Mouse (Mus musculus) midbrain, embryonic 14.5 days (tissue): ENCODE measurements around the gene Pou6f1. TPM values are rescaled to one million over a fixed set of nuclear protein-coding genes. Genes with fewer than 3 reads are reported as not detected.

Source experiments
- ATAC-seq: fragments of 200-750 bp; cut with Nextera tagmentation; 2 replicates; pipeline ENCODE4 v1.8.0; 2017; ENCODE audit warnings: moderate number of reproducible peaks, moderate library complexity; ENCODE audit not compliant: low FRiP score, low TSS enrichment
- DNase-seq: peaks from one replicate; pipeline ENCODE4 v3.0.0-alpha.2; 2015
- H3K27ac ChIP-seq: fragments of 300-500 bp; sonication (generic); replicated peaks from 2 replicates; pipeline ENCODE4 v1.5.1; 2014; ENCODE audit warnings: mild to moderate bottlenecking, low read depth, low read length, moderate library complexity
- H3K27me3 ChIP-seq: fragments of 300-500 bp; sonication (generic); 2 replicates; pipeline ENCODE4 v1.6.1; 2014; ENCODE audit warnings: low read length, control low read depth, mixed read lengths; ENCODE audit not compliant: control insufficient read depth, insufficient read depth
- H3K36me3 ChIP-seq: fragments of 300-500 bp; sonication (generic); 2 replicates; pipeline ENCODE4 v1.6.1; 2014; ENCODE audit warnings: low read length, control low read depth; ENCODE audit not compliant: control insufficient read depth, insufficient read depth
- H3K4me1 ChIP-seq: fragments of 300-500 bp; sonication (generic); 2 replicates; pipeline ENCODE4 v1.6.1; 2014; ENCODE audit warnings: mild to moderate bottlenecking, antibody characterized with exemption, low read length, control low read depth; ENCODE audit not compliant: control insufficient read depth, insufficient read depth
- H3K4me2 ChIP-seq: fragments of 300-500 bp; sonication (generic); 2 replicates; pipeline ENCODE4 v1.6.1; 2014; ENCODE audit warnings: mild to moderate bottlenecking, low read length, moderate library complexity
- H3K4me3 ChIP-seq: fragments of 300-500 bp; sonication (generic); replicated peaks from 2 replicates; pipeline ENCODE4 v1.5.1; 2014; ENCODE audit warnings: low read depth, low read length
- H3K9ac ChIP-seq: fragments of 300-500 bp; sonication (generic); replicated peaks from 2 replicates; pipeline ENCODE4 v1.6.1; 2014; ENCODE audit warnings: mild to moderate bottlenecking, low read length, moderate library complexity
- H3K9me3 ChIP-seq: fragments of 300-500 bp; sonication (generic); 2 replicates; pipeline ENCODE4 v1.6.1; 2016; ENCODE audit warnings: low read length, control low read depth, mixed read lengths; ENCODE audit not compliant: control insufficient read depth
- WGBS: fragments of 180-500 bp; shearing (Covaris S2); extraction: QIAGEN DNeasy Blood & Tissue Kit; methylation state at CpG from one replicate; pipeline ENCODE4 v1.1.7; 2014; 5-methylcytosine and 5-hydroxymethylcytosine counted together
- polyA plus RNA-seq: library from polyadenylated mRNA; unstranded; fragments of >200 nt; fragmentation: Nextera tagmentation; extraction: Ambion mirVana; gene quantifications from 2 replicates; pipeline ENCODE4 v1.2.1, GENCODE M21; 2014

The Pou6f1 gene
- polyA plus RNA-seq, 1 experiment from 2014 or later, result 47.3 TPM

GRCm38 (mm10) chr15:100576810-100577209, 23.0 kb downstream of the Pou6f1 start:
- DNase-seq (no peak), ATAC-seq (no peak)
- H3K36me3 ChIP-seq, result peaks cover 58% of the 10 kb centered on the region
- H3K9ac ChIP-seq, result no peak overlapping the region
- no peaks in the 10 kb centered on the region for H3K27me3 ChIP-seq
- H3K4me3 ChIP-seq, result no peak overlapping the region
- WGBS, result 89% methylated on average over 6 of the region's 6 CpGs
- no peaks in the 10 kb centered on the region for H3K4me1 ChIP-seq
- no peaks in the 10 kb centered on the region for H3K9me3 ChIP-seq
- H3K4me2 ChIP-seq, result no peak overlapping the region
- no peak overlapping the region for H3K27ac ChIP-seq

- Histone ChIP-seq H3K27ac (no peak overlapping the region), H3K9ac (no peak overlapping the region), H3K9me3 (no peaks in the 10 kb centered on the region), H3K36me3 (peaks cover 54% of the 10 kb centered on the region), H3K27me3 (no peaks in the 10 kb centered on the region), H3K4me1 (no peaks in the 10 kb centered on the region), H3K4me2 (no peak overlapping the region), H3K4me3 (no peak overlapping the region)
- 88% methylated on average over 6 of the region's 6 CpGs for WGBS
- DNase-seq (no peak), ATAC-seq (no peak)
Measured at GRCm38 (mm10) chr15:100576392-100576791, 23.4 kb downstream of the Pou6f1 start.

GRCm38 (mm10) chr15:100575366-100575765, 24.4 kb downstream of the Pou6f1 start:
- ATAC-seq (no peak), DNase-seq (no peak)
- Histone ChIP-seq H3K27ac (no peak overlapping the region), H3K4me2 (no peak overlapping the region), H3K4me3 (no peak overlapping the region), H3K4me1 (no peaks in the 10 kb centered on the region), H3K36me3 (peaks cover 44% of the 10 kb centered on the region), H3K27me3 (no peaks in the 10 kb centered on the region), H3K9ac (no peak overlapping the region), H3K9me3 (no peaks in the 10 kb centered on the region)
- 90% methylated on average over 12 of the region's 12 CpGs for WGBS

- Histone ChIP-seq H3K9ac (no peak overlapping the region), H3K36me3 (peaks cover 35% of the 10 kb centered on the region), H3K4me3 (no peak overlapping the region), H3K9me3 (no peaks in the 10 kb centered on the region), H3K4me1 (no peaks in the 10 kb centered on the region), H3K27me3 (no peaks in the 10 kb centered on the region), H3K27ac (0 out of 2 replicates have a peak overlapping the region, but pooled peaks have one; percentile 8), H3K4me2 (no peak overlapping the region)
- 74% methylated on average over 2 of the region's 2 CpGs for WGBS
- no peak for ATAC-seq
- no peak for DNase-seq
Measured at GRCm38 (mm10) chr15:100574378-100574777, 25.4 kb downstream of the Pou6f1 start.

GRCm38 (mm10) chr15:100573946-100574345, 25.8 kb downstream of the Pou6f1 start:
- Histone ChIP-seq H3K27ac (0 out of 2 replicates have a peak overlapping the region, but pooled peaks have one; percentile 8), H3K9ac (no peak overlapping the region; the same call in 1 of the 2 replicates)
- whole genome bisulfite sequencing, result 52% methylated on average over 6 of the region's 6 CpGs

GRCm38 (mm10) chr15:100569239-100569638, 30.5 kb downstream of the Pou6f1 start:
- no peak overlapping the region for H3K9ac ChIP-seq
- 67% methylated on average over 3 of the region's 3 CpGs for WGBS
- no peak for DNase-seq
- no peaks in the 10 kb centered on the region for H3K27me3 ChIP-seq
- no peak overlapping the region for H3K27ac ChIP-seq
- no peak overlapping the region for H3K4me3 ChIP-seq
- H3K4me2 ChIP-seq, result no peak overlapping the region
- H3K36me3 ChIP-seq, result no peaks in the 10 kb centered on the region
- ATAC-seq, result no peak
- no peaks in the 10 kb centered on the region for H3K4me1 ChIP-seq
- H3K9me3 ChIP-seq, result no peaks in the 10 kb centered on the region

More at GRCm38 (mm10) chr15:100573946-100574345, 25.8 kb downstream of the Pou6f1 start:
- H3K4me3 ChIP-seq, result no peak overlapping the region
- DNase-seq, result peak; percentile 58
- H3K36me3 ChIP-seq, result peaks cover 32% of the 10 kb centered on the region
- H3K4me2 ChIP-seq, result no peak overlapping the region
- H3K27me3 ChIP-seq, result no peaks in the 10 kb centered on the region
- no peak for ATAC-seq
- H3K9me3 ChIP-seq, result no peaks in the 10 kb centered on the region
- H3K4me1 ChIP-seq, result no peaks in the 10 kb centered on the region

GRCm38 (mm10) chr15:100566531-100566930, 33.3 kb downstream of the Pou6f1 start:
- DNase-seq, result no peak
- WGBS, result 62% methylated on average over 2 of the region's 2 CpGs
- H3K4me3 ChIP-seq, result no peak overlapping the region
- H3K9ac ChIP-seq, result no peak overlapping the region
- no peaks in the 10 kb centered on the region for H3K9me3 ChIP-seq
- H3K4me2 ChIP-seq, result no peak overlapping the region
- no peaks in the 10 kb centered on the region for H3K36me3 ChIP-seq
- no peaks in the 10 kb centered on the region for H3K27me3 ChIP-seq
- H3K27ac ChIP-seq, result no peak overlapping the region
- H3K4me1 ChIP-seq, result no peaks in the 10 kb centered on the region
- ATAC-seq, result no peak

GRCm38 (mm10) chr15:100557705-100558433, 41.9 kb downstream of the Pou6f1 start:
- no peak for ATAC-seq

GRCm38 (mm10) chr15:100556378-100556777, 43.4 kb downstream of the Pou6f1 start:
- H3K4me3 ChIP-seq, result no peak overlapping the region
- H3K9me3 ChIP-seq, result no peaks in the 10 kb centered on the region
- 90% methylated on average over 9 of the region's 9 CpGs for WGBS
- 0 out of 2 replicates have a peak, but pooled peaks cover 4% of the 10 kb centered on the region for H3K4me1 ChIP-seq
- no peak overlapping the region for H3K9ac ChIP-seq
- no peaks in the 10 kb centered on the region for H3K36me3 ChIP-seq
- H3K27me3 ChIP-seq, result no peaks in the 10 kb centered on the region
- H3K4me2 ChIP-seq, result no peak overlapping the region
- no peak for ATAC-seq
- DNase-seq, result no peak
- no peak overlapping the region for H3K27ac ChIP-seq

More at GRCm38 (mm10) chr15:100557705-100558433, 41.9 kb downstream of the Pou6f1 start:
- no peaks in the 10 kb centered on the region for H3K4me1 ChIP-seq
- H3K4me2 ChIP-seq, result no peak overlapping the region
- H3K27ac ChIP-seq, result no peak overlapping the region
- H3K9me3 ChIP-seq, result no peaks in the 10 kb centered on the region
- no peak overlapping the region for H3K9ac ChIP-seq
- H3K36me3 ChIP-seq, result no peaks in the 10 kb centered on the region
- WGBS, result 76% methylated on average over 5 of the region's 5 CpGs
- H3K27me3 ChIP-seq, result no peaks in the 10 kb centered on the region
- no peak overlapping the region for H3K4me3 ChIP-seq
- DNase-seq, result no peak
